Mouse (Mus musculus): ENCODE measurements around the gene Osbpl3.

- no peak for TF ChIP-seq CTCF (IDR thresholded peaks at IDR 0.05; ENCODE audit: insufficient read depth, low read length)
- no peak for TF ChIP-seq POLR2A (IDR thresholded peaks at IDR 0.05; ENCODE audit: borderline replicate concordance, extremely low read depth, low read depth, low read length)
These were observed 156.9 kb downstream of the Osbpl3 start for GRCm38 (mm10) chr6:50299071-50299470.

Measured in lung, adult 2 months (tissue).